Mouse (Mus musculus) hindbrain, postnatal 0 days (tissue): ENCODE data around the gene Cenps. TPM values are rescaled to one million over a fixed set of nuclear protein-coding genes. Genes with fewer than 3 reads are reported as not detected.
"Not testable (repeated sequence)": the region's sequence is repeated elsewhere in the genome, so short reads cannot be mapped to it uniquely, and the experiment has no call there.

Experiments
- ATAC-seq: fragments of 200-750 bp; cut with Nextera tagmentation; 2 replicates; pipeline ENCODE4 v1.8.0; 2017; ENCODE audit warnings: mild to moderate bottlenecking, moderate TSS enrichment, moderate library complexity
- DNase-seq: peaks from one replicate; pipeline ENCODE4 v3.0.0-alpha.2; 2015; ENCODE audit warnings: low spot score
- H3K27ac ChIP-seq: fragments of 300-500 bp; sonication (generic); 2 replicates; pipeline ENCODE4 v1.5.1; 2014; ENCODE audit warnings: mild to moderate bottlenecking
- H3K27me3 ChIP-seq: fragments of 300-500 bp; sonication (generic); 2 replicates; pipeline ENCODE4 v1.6.1; 2014; ENCODE audit warnings: low read length, mixed read lengths; ENCODE audit not compliant: insufficient read depth
- H3K36me3 ChIP-seq: fragments of 300-500 bp; sonication (generic); 2 replicates; pipeline ENCODE4 v1.6.1; 2014; ENCODE audit warnings: low read length, mixed read lengths; ENCODE audit not compliant: insufficient read depth
- H3K4me1 ChIP-seq: fragments of 300-500 bp; sonication (generic); 2 replicates; pipeline ENCODE4 v1.6.1; 2014; ENCODE audit warnings: antibody characterized with exemption, low read length, mixed read lengths; ENCODE audit not compliant: insufficient read depth
- H3K4me2 ChIP-seq: fragments of 300-500 bp; sonication (generic); 2 replicates; pipeline ENCODE4 v1.6.1; 2014; ENCODE audit warnings: low read depth, mild to moderate bottlenecking, low read length, moderate library complexity, mixed read lengths
- H3K4me3 ChIP-seq: fragments of 300-500 bp; sonication (generic); 2 replicates; pipeline ENCODE4 v1.5.1; 2014; ENCODE audit warnings: low read length
- H3K9ac ChIP-seq: fragments of 300-500 bp; sonication (generic); replicated peaks from 2 replicates; pipeline ENCODE4 v1.6.1; 2014; ENCODE audit warnings: mild to moderate bottlenecking, low read length, moderate library complexity, mixed read lengths
- H3K9me3 ChIP-seq: fragments of 300-500 bp; sonication (generic); 2 replicates; pipeline ENCODE4 v1.6.1; 2016; ENCODE audit warnings: low read length, mixed read lengths
- CTCF ChIP-seq: IDR thresholded peaks from 2 replicates; pipeline ENCODE4 v1.5.1; 2016; ENCODE audit warnings: antibody characterized with exemption, control low read depth, low read depth
- WGBS: fragments of 180-500 bp; shearing (Covaris S2); extraction: QIAGEN DNeasy Blood & Tissue Kit; methylation state at CpG from one replicate; pipeline ENCODE4 v1.1.7; 2014; 5-methylcytosine and 5-hydroxymethylcytosine counted together
- polyA plus RNA-seq: library from polyadenylated mRNA; unstranded; fragments of >200 nt; fragmentation: Nextera tagmentation; extraction: Ambion mirVana; gene quantifications from 2 replicates; pipeline ENCODE4 v1.2.1, GENCODE M21; 2015
- total RNA-seq: library from RNA; depleted of rRNA; stranded (reverse); fragments of >200 nt; gene quantifications from 2 replicates; pipeline ENCODE4 v1.2.3, GENCODE M21; 2014

Cenps gene
- total and polyA plus RNA-seq, 2 experiments from 2014 or later = 6.5 to 17.2 TPM

DNA sequence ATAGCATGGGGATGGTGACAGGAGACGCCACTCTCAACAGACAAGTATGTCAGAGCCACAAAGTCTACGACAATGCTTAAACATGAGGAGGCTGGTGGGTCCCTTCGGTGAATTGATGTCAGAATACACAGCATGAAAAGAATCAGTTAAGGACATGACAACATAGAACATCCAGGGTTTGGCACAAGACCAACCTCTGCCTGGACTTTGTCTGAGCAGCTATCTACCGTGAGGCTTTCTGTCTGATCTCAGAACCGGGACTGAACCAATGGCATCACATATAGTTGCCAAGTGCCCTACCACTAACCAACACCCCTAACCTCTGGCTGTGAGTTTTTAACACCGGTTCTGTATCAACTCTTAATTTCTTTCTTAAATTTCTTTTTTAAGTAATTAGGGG is 39.2 kb upstream of the Cenps start:
- Histone ChIP-seq H3K27ac (no peak overlapping the region; the same call in 1 of the 2 replicates), H3K4me1 (0 out of 2 replicates have a peak, but pooled peaks cover 3% of the 10 kb centered on the region), H3K27me3 (no peaks in the 10 kb centered on the region), H3K4me3 (no peak overlapping the region), H3K9me3 (no peaks in the 10 kb centered on the region), H3K36me3 (peaks cover 32% of the 10 kb centered on the region), H3K4me2 (no peak overlapping the region), H3K9ac (no peak overlapping the region)
- DNase-seq (no peak), ATAC-seq (no peak)
- no peak for TF ChIP-seq CTCF
- 60% methylated on average over 6 of the region's 6 CpGs for WGBS

- WGBS = 88% methylated on average over 6 of the region's 6 CpGs
- H3K4me1 ChIP-seq = 0 out of 2 replicates have a peak, but pooled peaks cover 3% of the 10 kb centered on the region
- no peak overlapping the region for H3K4me2 ChIP-seq
- H3K27ac ChIP-seq = peak overlapping the region; percentile 20; the same call in 1 of the 2 replicates
- H3K27me3 ChIP-seq = no peaks in the 10 kb centered on the region
- no peak overlapping the region; the same call in 1 of the 2 replicates for H3K9ac ChIP-seq
- DNase-seq = no peak
- no peak overlapping the region for H3K4me3 ChIP-seq
- H3K36me3 ChIP-seq = peaks cover 9% of the 10 kb centered on the region
- H3K9me3 ChIP-seq = no peaks in the 10 kb centered on the region
- no peak for ATAC-seq
- no peak for TF ChIP-seq CTCF
These were observed 36.2 kb upstream of the Cenps start for GRCm38 (mm10) chr4:149173661-149174060.

GRCm38 (mm10) chr4:149172666-149173065 is 35.2 kb upstream of the Cenps start:
- DNase-seq = peak; percentile 49
- H3K4me2 ChIP-seq = no peak overlapping the region
- 44% methylated on average over 2 of the region's 2 CpGs for WGBS
- H3K27me3 ChIP-seq = no peaks in the 10 kb centered on the region
- H3K36me3 ChIP-seq = peaks cover 4% of the 10 kb centered on the region; the same call in 1 of the 2 replicates
- H3K9me3 ChIP-seq = no peaks in the 10 kb centered on the region
- ATAC-seq = no peak
- peak overlapping the region; percentile 65 for H3K27ac ChIP-seq
- 0 out of 2 replicates have a peak, but pooled peaks cover 3% of the 10 kb centered on the region for H3K4me1 ChIP-seq
- H3K9ac ChIP-seq = no peak overlapping the region
- H3K4me3 ChIP-seq = no peak overlapping the region
- TF ChIP-seq CTCF = no peak

- H3K9me3 ChIP-seq = no peaks in the 10 kb centered on the region
- peaks cover 4% of the 10 kb centered on the region; the same call in 1 of the 2 replicates for H3K36me3 ChIP-seq
- H3K4me1 ChIP-seq = 0 out of 2 replicates have a peak, but pooled peaks cover 3% of the 10 kb centered on the region
- ATAC-seq (no peak), DNase-seq (no peak)
- no peak overlapping the region for H3K4me2 ChIP-seq
- peak overlapping the region; percentile 65 for H3K27ac ChIP-seq
- H3K4me3 ChIP-seq = no peak overlapping the region
- WGBS = 94% methylated on average over 5 of the region's 5 CpGs
- no peak for TF ChIP-seq CTCF
- no peak overlapping the region for H3K9ac ChIP-seq
- no peaks in the 10 kb centered on the region for H3K27me3 ChIP-seq
These were observed 34.7 kb upstream of the Cenps start for GRCm38 (mm10) chr4:149172083-149172482.

GRCm38 (mm10) chr4:149171581-149171981 is 34.2 kb upstream of the Cenps start:
- no peak overlapping the region for H3K9ac ChIP-seq
- WGBS = 72% methylated on average over 5 of the region's 5 CpGs
- H3K27me3 ChIP-seq = no peaks in the 10 kb centered on the region
- H3K9me3 ChIP-seq = no peaks in the 10 kb centered on the region
- no peak overlapping the region for H3K4me3 ChIP-seq
- no peak for TF ChIP-seq CTCF
- ATAC-seq (no peak), DNase-seq (no peak)
- no peak overlapping the region for H3K4me2 ChIP-seq
- H3K27ac ChIP-seq = no peak overlapping the region
- H3K4me1 ChIP-seq = 0 out of 2 replicates have a peak, but pooled peaks cover 3% of the 10 kb centered on the region
- H3K36me3 ChIP-seq = peaks cover 2% of the 10 kb centered on the region; the same call in 1 of the 2 replicates

DNA sequence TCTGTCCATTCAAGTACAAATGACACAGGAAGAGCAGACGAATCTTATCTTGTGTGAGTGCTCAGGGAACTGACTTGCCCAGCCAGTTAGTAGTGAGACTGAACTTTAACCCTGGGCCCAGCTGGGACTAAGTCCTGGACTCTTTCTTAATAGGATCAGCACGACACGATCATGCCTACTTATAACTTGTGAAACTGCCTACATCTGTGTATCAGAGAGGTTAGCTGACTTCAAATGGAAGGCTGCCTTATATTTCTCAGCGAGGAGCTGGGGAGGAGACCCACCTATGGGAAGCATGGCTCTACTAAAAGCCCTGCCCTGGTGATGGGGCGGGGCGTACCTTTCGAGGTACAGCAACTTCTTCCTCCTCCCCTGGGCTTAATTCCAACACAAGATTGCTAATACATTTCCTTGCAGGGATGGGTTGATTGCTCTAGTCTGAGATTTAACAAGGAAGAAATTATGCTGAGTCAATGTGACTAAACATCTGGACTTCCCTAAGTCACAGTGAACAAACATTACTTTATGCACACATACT is 33.0 kb upstream of the Cenps start:
- Histone ChIP-seq H3K4me1 (peaks cover 4% of the 10 kb centered on the region; the same call in 1 of the 2 replicates), H3K4me2 (no peak overlapping the region), H3K9ac (no peak overlapping the region), H3K9me3 (no peaks in the 10 kb centered on the region), H3K4me3 (no peak overlapping the region), H3K27ac (no peak overlapping the region), H3K27me3 (no peaks in the 10 kb centered on the region), H3K36me3 (no peaks in the 10 kb centered on the region)
- no peak for DNase-seq
- WGBS = 65% methylated on average over 7 of the region's 7 CpGs
- no peak for ATAC-seq
- no peak for TF ChIP-seq CTCF

GRCm38 (mm10) chr4:149169926-149170325 is 32.5 kb upstream of the Cenps start:
- not testable (repeated sequence) for H3K4me3 ChIP-seq, H3K4me1 ChIP-seq, DNase-seq, H3K36me3 ChIP-seq, H3K4me2 ChIP-seq, H3K27ac ChIP-seq, H3K27me3 ChIP-seq, H3K9me3 ChIP-seq, ATAC-seq, H3K9ac ChIP-seq
- WGBS = 64% methylated on average over 7 of the region's 8 CpGs
